30 mouse cellular contexts compared by ENCODE assay signal in the genomic region with DNA sequence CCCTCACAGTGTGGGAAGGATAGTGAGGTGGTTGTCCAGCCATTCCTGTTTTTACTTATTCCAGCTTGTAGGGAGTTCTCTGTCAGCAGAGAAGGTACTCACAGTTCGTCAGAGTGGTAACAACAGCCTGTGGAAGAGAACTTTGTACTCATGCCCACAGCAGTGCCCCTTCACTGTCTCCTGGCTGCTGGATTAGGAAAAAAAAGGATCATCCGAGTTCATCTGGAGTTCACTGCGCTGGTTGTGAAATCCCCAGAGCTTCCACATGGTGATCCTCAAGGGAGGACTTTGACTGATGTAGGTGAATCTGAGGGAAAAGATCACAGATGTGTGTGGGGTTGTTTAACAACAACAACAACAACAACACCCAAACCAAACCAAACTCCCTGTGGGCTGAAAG. TPM values are rescaled to one million over a fixed set of nuclear protein-coding genes. Genes with fewer than 3 reads are reported as not detected.
A peak's percentile ranks its signal among the peaks of the same experiment; 100 is the strongest.
DNase-seq lines count a peak whose midpoint lies in the region; ATAC-seq and TF ChIP-seq lines count a peak whose summit lies in the region.
"Had no signal": no experiment of that assay in that cellular context is flagged by ENCODE, and none has a peak within 500 bp of the region (broad histone marks: within the 10 kb centered on the region; RNA-seq: fewer than 3 reads in every experiment).

No protein-coding gene starts in this region.

- DNase-seq in kidney, postnatal 0 days (ENCODE audit: low spot score): peak; percentile 7
- peak; percentile 11 for DNase-seq in lung, embryonic 14.5 days
- DNase-seq in lung, postnatal 36 days: no peak
- no peak for DNase-seq in left cerebral cortex, adult 8-10 months (ENCODE audit: low spot score in 2 of 2)
- no peak for DNase-seq in frontal cortex, postnatal 36 days (ENCODE audit: low spot score in 2 of 2)
- DNase-seq: adrenal gland, postnatal 10 days; cerebellum, adult 9-10 months; cerebellum, postnatal 36 days; gastrocnemius, postnatal 14 days; heart, postnatal 36 days; lung, adult 18-20 months; lung, postnatal 14 days; right cerebral cortex, postnatal 25 days; spleen, adult 18-20 months; thymus, postnatal 14 days had no signal

- WGBS in kidney, postnatal 0 days: 55% methylated on average over 3 of the region's 3 CpGs
- WGBS in kidney, embryonic 15.5 days: 61% methylated on average over 3 of the region's 3 CpGs
- WGBS in lung, embryonic 14.5 days: 45% methylated on average over 3 of the region's 3 CpGs
- 51% methylated on average over 3 of the region's 3 CpGs for WGBS in liver, embryonic 15.5 days (ENCODE audit: insufficient replicate concordance)

- no peak overlapping the region for H3K27ac ChIP-seq in kidney, postnatal 0 days
- no peak overlapping the region for H3K27ac ChIP-seq in kidney, embryonic 15.5 days
- H3K27ac ChIP-seq in lung, embryonic 14.5 days (ENCODE audit: low read depth): no peak overlapping the region
- H3K27ac ChIP-seq in liver, embryonic 15.5 days (replicated peaks): no peak overlapping the region
- H3K27ac ChIP-seq: forebrain, embryonic 13.5 days; heart, embryonic 15.5 days; hindbrain, embryonic 12.5 days; hindbrain, postnatal 0 days; intestine, embryonic 15.5 days; left cerebral cortex, adult 2 months; limb, embryonic 13.5 days had no signal

- H3K9me3 ChIP-seq in kidney, postnatal 0 days (replicated peaks; ENCODE audit: low read length): no peaks in the 10 kb centered on the region
- no peaks in the 10 kb centered on the region for H3K9me3 ChIP-seq in kidney, embryonic 15.5 days (replicated peaks)
- no peaks in the 10 kb centered on the region for H3K9me3 ChIP-seq in lung, embryonic 14.5 days (ENCODE audit: low read depth, low read length)
- H3K9me3 ChIP-seq in liver, embryonic 15.5 days (replicated peaks): no peaks in the 10 kb centered on the region
- H3K9me3 ChIP-seq: forebrain, embryonic 13.5 days; heart, embryonic 15.5 days; hindbrain, embryonic 12.5 days; intestine, embryonic 15.5 days; limb, embryonic 13.5 days had no signal

- no peak overlapping the region for H3K4me3 ChIP-seq in kidney, postnatal 0 days (replicated peaks; ENCODE audit: low read depth, low read length)
- no peak overlapping the region for H3K4me3 ChIP-seq in kidney, embryonic 15.5 days (replicated peaks)
- H3K4me3 ChIP-seq in lung, embryonic 14.5 days (ENCODE audit: low read depth, low read length): no peak overlapping the region
- no peak overlapping the region for H3K4me3 ChIP-seq in liver, embryonic 15.5 days (replicated peaks)
- H3K4me3 ChIP-seq: forebrain, embryonic 13.5 days; heart, embryonic 15.5 days; hindbrain, embryonic 12.5 days; intestine, embryonic 15.5 days; left cerebral cortex, adult 2 months; limb, embryonic 13.5 days had no signal

- no peaks in the 10 kb centered on the region for H3K4me1 ChIP-seq in kidney, postnatal 0 days (replicated peaks; ENCODE audit: insufficient read depth, low read length)
- no peaks in the 10 kb centered on the region for H3K4me1 ChIP-seq in kidney, embryonic 15.5 days
- H3K4me1 ChIP-seq in lung, embryonic 14.5 days (ENCODE audit: insufficient read depth): no peaks in the 10 kb centered on the region
- H3K4me1 ChIP-seq in liver, embryonic 15.5 days (replicated peaks): 0 out of 2 replicates have a peak, but pooled peaks cover 3% of the 10 kb centered on the region
- H3K4me1 ChIP-seq: forebrain, embryonic 13.5 days; heart, embryonic 15.5 days; hindbrain, embryonic 12.5 days; intestine, embryonic 15.5 days; limb, embryonic 13.5 days had no signal

- TF ChIP-seq CTCF in kidney, postnatal 0 days (IDR thresholded peaks at IDR 0.05; ENCODE audit: low read depth): no peak
- TF ChIP-seq CTCF in lung, embryonic 14.5 days (IDR thresholded peaks at IDR 0.05; ENCODE audit: low read depth): no peak

- H3K4me2 ChIP-seq in kidney, postnatal 0 days (ENCODE audit: low read length): no peak overlapping the region
- no peak overlapping the region for H3K4me2 ChIP-seq in kidney, embryonic 15.5 days
- H3K4me2 ChIP-seq in lung, embryonic 14.5 days: no peak overlapping the region
- H3K4me2 ChIP-seq in liver, embryonic 15.5 days: no peak overlapping the region
- H3K4me2 ChIP-seq: forebrain, embryonic 13.5 days; heart, embryonic 15.5 days; hindbrain, embryonic 12.5 days; intestine, embryonic 15.5 days; limb, embryonic 13.5 days; midbrain, embryonic 11.5 days had no signal

- peak; percentile 69; the same call in 1 of the 2 replicates for ATAC-seq in kidney, postnatal 0 days (replicated peaks; ENCODE audit: low FRiP score, low read depth)
- ATAC-seq in kidney, embryonic 15.5 days (replicated peaks; ENCODE audit: low FRiP score): no peak
- ATAC-seq in lung, embryonic 14.5 days (ENCODE audit: insufficient read depth): no peak
- peak; percentile 55 for ATAC-seq in liver, embryonic 15.5 days (ENCODE audit: insufficient read depth)
- ATAC-seq: forebrain, embryonic 13.5 days; hindbrain, postnatal 0 days; intestine, embryonic 15.5 days; midbrain, embryonic 16.5 days had no signal

- H3K27me3 ChIP-seq in kidney, postnatal 0 days (ENCODE audit: insufficient read depth, low read length): no peaks in the 10 kb centered on the region
- H3K27me3 ChIP-seq in kidney, embryonic 15.5 days: no peaks in the 10 kb centered on the region
- no peaks in the 10 kb centered on the region for H3K27me3 ChIP-seq in lung, embryonic 14.5 days (ENCODE audit: insufficient read depth, low read length)
- no peaks in the 10 kb centered on the region for H3K27me3 ChIP-seq in liver, embryonic 15.5 days
- H3K27me3 ChIP-seq: CH12.LX; forebrain, embryonic 13.5 days; heart, embryonic 15.5 days; hindbrain, embryonic 12.5 days; intestine, embryonic 15.5 days; limb, embryonic 13.5 days had no signal

- H3K36me3 ChIP-seq in kidney, postnatal 0 days (ENCODE audit: insufficient read depth, low read length): no peaks in the 10 kb centered on the region
- no peaks in the 10 kb centered on the region for H3K36me3 ChIP-seq in kidney, embryonic 15.5 days
- no peaks in the 10 kb centered on the region for H3K36me3 ChIP-seq in lung, embryonic 14.5 days (ENCODE audit: insufficient read depth)
- H3K36me3 ChIP-seq in liver, embryonic 15.5 days (replicated peaks): no peaks in the 10 kb centered on the region
- H3K36me3 ChIP-seq: heart, embryonic 15.5 days; hindbrain, embryonic 12.5 days; intestine, embryonic 15.5 days; limb, embryonic 13.5 days had no signal

- no peak overlapping the region for H3K9ac ChIP-seq in kidney, postnatal 0 days (ENCODE audit: low read depth, low read length)
- no peak overlapping the region for H3K9ac ChIP-seq in kidney, embryonic 15.5 days
- no peak overlapping the region for H3K9ac ChIP-seq in lung, embryonic 14.5 days
- H3K9ac ChIP-seq in liver, embryonic 15.5 days: no peak overlapping the region
- H3K9ac ChIP-seq: forebrain, embryonic 13.5 days; heart, embryonic 15.5 days; hindbrain, embryonic 12.5 days; intestine, embryonic 15.5 days; limb, embryonic 13.5 days had no signal

RNA-seq across cellular contexts. Expression of a gene that starts 31.3 kb away (rescaled TPM):
- 103 and 111 TPM in 2 replicates for polyA plus RNA-seq in kidney, postnatal 0 days (2015; fragmentation: Nextera tagmentation; extraction: Ambion mirVana)
- polyA plus RNA-seq in kidney, embryonic 15.5 days (2015; fragmentation: Nextera tagmentation; extraction: Ambion mirVana): 79.6 and 79.8 TPM in 2 replicates
- 54.4 and 54.8 TPM in 2 replicates for polyA plus RNA-seq in lung, embryonic 14.5 days (2014; fragmentation: Nextera tagmentation; extraction: Ambion mirVana)
- polyA plus RNA-seq in liver, embryonic 15.5 days (2015; fragmentation: Nextera tagmentation; extraction: Ambion mirVana): 25.3 and 25.5 TPM in 2 replicates
- 10 to 100 TPM; 32.2 to 45.5 (median 40.7) TPM for total RNA-seq in left cerebral cortex, adult 8-10 months (2022)

RNA-seq across cellular contexts. Expression of a gene that starts 35.9 kb away (rescaled TPM):
- polyA plus RNA-seq in kidney, postnatal 0 days (2015; fragmentation: Nextera tagmentation; extraction: Ambion mirVana): 6.7 and 7.6 TPM in 2 replicates
- polyA plus RNA-seq in kidney, embryonic 15.5 days (2015; fragmentation: Nextera tagmentation; extraction: Ambion mirVana): 2.8 and 3.4 TPM in 2 replicates
- polyA plus RNA-seq in lung, embryonic 14.5 days (2014; fragmentation: Nextera tagmentation; extraction: Ambion mirVana): 5.1 and 7.0 TPM in 2 replicates
- 2.7 and 3.1 TPM in 2 replicates for polyA plus RNA-seq in liver, embryonic 15.5 days (2015; fragmentation: Nextera tagmentation; extraction: Ambion mirVana)
- total RNA-seq in left cerebral cortex, adult 8-10 months (2022): 1 to 10 TPM; 1.6 to 2.3 (median 2.0) TPM
- total RNA-seq: megakaryocyte, adult 5-6 weeks; neutrophil, adult 5-6 weeks had no signal
- polyA plus RNA-seq: C2C12 had no signal

Comparison
In these comparisons a context has a peak if more than half of its experiments do, and no peak if none do; other contexts are left out.
1. ATAC-seq: peak in kidney, postnatal 0 days (single experiment) and liver, embryonic 15.5 days (single experiment); none in kidney, embryonic 15.5 days (single experiment) and lung, embryonic 14.5 days (single experiment).
2. DNase-seq: peak in kidney, postnatal 0 days (single experiment) and lung, embryonic 14.5 days (single experiment); none in lung, postnatal 36 days (single experiment), left cerebral cortex, adult 8-10 months (0 of 2) and frontal cortex, postnatal 36 days (0 of 2).